Mouse (Mus musculus): Measurements from ENCODE around the gene Ifnar1. TPM values are rescaled to one million over a fixed set of nuclear protein-coding genes. Genes with fewer than 3 reads are reported as not detected.

Ifnar1 gene
- polyA plus RNA-seq, 1 experiment from 2014 or later: 51.4 TPM

- H3K9me3 ChIP-seq (ENCODE audit: control insufficient read depth, low read length): no peaks in the 10 kb centered on the region
- H3K4me1 ChIP-seq (replicated peaks; ENCODE audit: control insufficient read depth, insufficient read depth, low read length): no peaks in the 10 kb centered on the region; the same call in 1 of the 2 replicates
- no peak for ATAC-seq (replicated peaks; ENCODE audit: low FRiP score)
- no peak overlapping the region for H3K4me2 ChIP-seq (ENCODE audit: low read depth, low read length, severe bottlenecking)
- H3K4me3 ChIP-seq (ENCODE audit: low read depth, low read length): no peak overlapping the region
- no peaks in the 10 kb centered on the region for H3K27me3 ChIP-seq (ENCODE audit: control insufficient read depth, insufficient read depth, low read length)
- H3K36me3 ChIP-seq (ENCODE audit: control insufficient read depth, insufficient read depth, low read length): no peaks in the 10 kb centered on the region
- H3K9ac ChIP-seq (ENCODE audit: low read length): no peak overlapping the region
- no peak overlapping the region for H3K27ac ChIP-seq (ENCODE audit: low read depth, low read length)
- no peak for DNase-seq (ENCODE audit: low spot score)
- 87% methylated on average over 5 of the region's 5 CpGs for WGBS
Measured at GRCm38 (mm10) chr16:91445566-91445965, 39.5 kb upstream of the Ifnar1 start.

GRCm38 (mm10) chr16:91446778-91447511 lies 38.1 kb upstream of the Ifnar1 start:
- Histone ChIP-seq H3K9ac (ENCODE audit: low read length) (no peak overlapping the region), H3K27ac (ENCODE audit: low read depth, low read length) (no peak overlapping the region), H3K27me3 (ENCODE audit: control insufficient read depth, insufficient read depth, low read length) (no peaks in the 10 kb centered on the region), H3K4me3 (ENCODE audit: low read depth, low read length) (no peak overlapping the region), H3K9me3 (ENCODE audit: control insufficient read depth, low read length) (no peaks in the 10 kb centered on the region), H3K36me3 (ENCODE audit: control insufficient read depth, insufficient read depth, low read length) (no peaks in the 10 kb centered on the region), H3K4me2 (ENCODE audit: low read depth, low read length, severe bottlenecking) (no peak overlapping the region), H3K4me1 (replicated peaks; ENCODE audit: control insufficient read depth, insufficient read depth, low read length) (no peaks in the 10 kb centered on the region; the same call in 1 of the 2 replicates)
- no peak for ATAC-seq (replicated peaks; ENCODE audit: low FRiP score)
- 75% methylated on average over 8 of the region's 8 CpGs for WGBS
- no peak for DNase-seq (ENCODE audit: low spot score)

GRCm38 (mm10) chr16:91447512-91447900 lies 37.5 kb upstream of the Ifnar1 start:
- Histone ChIP-seq H3K9me3 (ENCODE audit: control insufficient read depth, low read length) (no peaks in the 10 kb centered on the region), H3K9ac (ENCODE audit: low read length) (no peak overlapping the region), H3K4me3 (ENCODE audit: low read depth, low read length) (no peak overlapping the region), H3K27me3 (ENCODE audit: control insufficient read depth, insufficient read depth, low read length) (no peaks in the 10 kb centered on the region), H3K4me2 (ENCODE audit: low read depth, low read length, severe bottlenecking) (no peak overlapping the region), H3K27ac (ENCODE audit: low read depth, low read length) (no peak overlapping the region), H3K4me1 (replicated peaks; ENCODE audit: control insufficient read depth, insufficient read depth, low read length) (no peaks in the 10 kb centered on the region; the same call in 1 of the 2 replicates), H3K36me3 (ENCODE audit: control insufficient read depth, insufficient read depth, low read length) (no peaks in the 10 kb centered on the region)
- no peak for DNase-seq (ENCODE audit: low spot score)
- ATAC-seq (replicated peaks; ENCODE audit: low FRiP score): no peak
- 86% methylated on average over 6 of the region's 6 CpGs for WGBS

DNA sequence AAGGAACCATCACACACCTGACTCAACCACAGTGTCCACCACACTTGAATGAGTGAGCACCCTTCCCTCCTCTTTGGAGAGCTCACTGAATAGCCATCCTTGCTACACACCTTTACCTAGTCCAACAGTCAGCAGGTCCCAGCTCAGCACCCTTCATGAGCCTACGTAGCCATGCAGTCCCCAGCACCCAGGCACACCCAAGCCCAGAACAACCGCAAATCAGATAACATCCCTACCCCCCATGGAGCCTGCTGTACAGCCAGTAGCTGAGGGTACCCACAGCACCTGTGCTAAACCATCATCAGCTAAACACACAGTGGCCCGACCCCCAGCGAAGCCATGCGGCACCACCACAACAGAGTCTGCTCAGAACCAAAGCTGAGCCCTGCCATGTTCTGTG lies 37.0 kb upstream of the Ifnar1 start:
- no peak for ATAC-seq (replicated peaks; ENCODE audit: low FRiP score)
- Histone ChIP-seq H3K27me3 (ENCODE audit: control insufficient read depth, insufficient read depth, low read length) (no peaks in the 10 kb centered on the region), H3K4me1 (replicated peaks; ENCODE audit: control insufficient read depth, insufficient read depth, low read length) (no peaks in the 10 kb centered on the region; the same call in 1 of the 2 replicates), H3K4me2 (ENCODE audit: low read depth, low read length, severe bottlenecking) (no peak overlapping the region), H3K27ac (ENCODE audit: low read depth, low read length) (no peak overlapping the region), H3K9ac (ENCODE audit: low read length) (no peak overlapping the region), H3K9me3 (ENCODE audit: control insufficient read depth, low read length) (no peaks in the 10 kb centered on the region), H3K4me3 (ENCODE audit: low read depth, low read length) (no peak overlapping the region), H3K36me3 (ENCODE audit: control insufficient read depth, insufficient read depth, low read length) (no peaks in the 10 kb centered on the region)
- 95% methylated on average over 5 of the region's 5 CpGs for WGBS
- no peak for DNase-seq (ENCODE audit: low spot score)

DNA sequence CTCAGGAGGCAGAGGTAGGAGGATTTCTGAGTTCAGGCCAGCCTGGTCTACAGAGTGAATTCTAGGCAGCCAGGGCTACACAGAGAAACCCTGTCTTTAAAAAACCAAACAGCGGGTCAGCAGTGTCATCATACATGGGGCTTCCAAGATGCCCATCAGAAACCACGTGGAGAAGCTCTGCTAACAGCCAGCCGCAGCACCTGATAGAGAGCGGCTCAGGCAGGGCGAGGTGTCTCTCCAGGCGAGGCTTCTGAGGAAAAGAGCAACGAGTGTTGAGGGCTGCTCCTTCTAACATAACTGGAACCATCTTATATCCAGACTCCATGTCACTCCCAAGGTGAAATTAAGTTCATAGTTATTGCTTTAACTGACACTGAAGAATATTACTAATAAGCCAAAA lies 36.1 kb upstream of the Ifnar1 start:
- no peak overlapping the region for H3K4me3 ChIP-seq (ENCODE audit: low read depth, low read length)
- H3K9ac ChIP-seq (ENCODE audit: low read length): no peak overlapping the region
- DNase-seq (ENCODE audit: low spot score) (no peak), ATAC-seq (replicated peaks; ENCODE audit: low FRiP score) (no peak)
- no peaks in the 10 kb centered on the region for H3K9me3 ChIP-seq (ENCODE audit: control insufficient read depth, low read length)
- H3K36me3 ChIP-seq (ENCODE audit: control insufficient read depth, insufficient read depth, low read length): no peaks in the 10 kb centered on the region
- H3K4me1 ChIP-seq (replicated peaks; ENCODE audit: control insufficient read depth, insufficient read depth, low read length): no peaks in the 10 kb centered on the region; the same call in 1 of the 2 replicates
- 83% methylated on average over 7 of the region's 7 CpGs for whole genome bisulfite sequencing
- no peak overlapping the region for H3K27ac ChIP-seq (ENCODE audit: low read depth, low read length)
- H3K27me3 ChIP-seq (ENCODE audit: control insufficient read depth, insufficient read depth, low read length): no peaks in the 10 kb centered on the region
- H3K4me2 ChIP-seq (ENCODE audit: low read depth, low read length, severe bottlenecking): no peak overlapping the region

- Histone ChIP-seq H3K9me3 (ENCODE audit: control insufficient read depth, low read length) (no peaks in the 10 kb centered on the region), H3K4me1 (replicated peaks; ENCODE audit: control insufficient read depth, insufficient read depth, low read length) (no peaks in the 10 kb centered on the region; the same call in 1 of the 2 replicates), H3K4me2 (ENCODE audit: low read depth, low read length, severe bottlenecking) (no peak overlapping the region), H3K4me3 (ENCODE audit: low read depth, low read length) (no peak overlapping the region), H3K27ac (ENCODE audit: low read depth, low read length) (no peak overlapping the region), H3K9ac (ENCODE audit: low read length) (no peak overlapping the region), H3K27me3 (ENCODE audit: control insufficient read depth, insufficient read depth, low read length) (no peaks in the 10 kb centered on the region), H3K36me3 (ENCODE audit: control insufficient read depth, insufficient read depth, low read length) (no peaks in the 10 kb centered on the region)
- ATAC-seq (replicated peaks; ENCODE audit: low FRiP score) (no peak), DNase-seq (ENCODE audit: low spot score) (no peak)
- 83% methylated on average over 12 of the region's 12 CpGs for WGBS
Measured at GRCm38 (mm10) chr16:91450137-91451064, 34.6 kb upstream of the Ifnar1 start.

- no peak overlapping the region for H3K4me3 ChIP-seq (ENCODE audit: low read depth, low read length)
- no peak overlapping the region for H3K4me2 ChIP-seq (ENCODE audit: low read depth, low read length, severe bottlenecking)
- no peaks in the 10 kb centered on the region for H3K27me3 ChIP-seq (ENCODE audit: control insufficient read depth, insufficient read depth, low read length)
- no peak overlapping the region for H3K9ac ChIP-seq (ENCODE audit: low read length)
- DNase-seq (ENCODE audit: low spot score) (no peak), ATAC-seq (replicated peaks; ENCODE audit: low FRiP score) (no peak)
- H3K36me3 ChIP-seq (ENCODE audit: control insufficient read depth, insufficient read depth, low read length): no peaks in the 10 kb centered on the region
- no peaks in the 10 kb centered on the region; the same call in 1 of the 2 replicates for H3K4me1 ChIP-seq (replicated peaks; ENCODE audit: control insufficient read depth, insufficient read depth, low read length)
- 88% methylated on average over 2 of the region's 2 CpGs for WGBS
- no peaks in the 10 kb centered on the region for H3K9me3 ChIP-seq (ENCODE audit: control insufficient read depth, low read length)
- H3K27ac ChIP-seq (ENCODE audit: low read depth, low read length): no peak overlapping the region
Measured at GRCm38 (mm10) chr16:91451949-91452348, 33.1 kb upstream of the Ifnar1 start.

DNA sequence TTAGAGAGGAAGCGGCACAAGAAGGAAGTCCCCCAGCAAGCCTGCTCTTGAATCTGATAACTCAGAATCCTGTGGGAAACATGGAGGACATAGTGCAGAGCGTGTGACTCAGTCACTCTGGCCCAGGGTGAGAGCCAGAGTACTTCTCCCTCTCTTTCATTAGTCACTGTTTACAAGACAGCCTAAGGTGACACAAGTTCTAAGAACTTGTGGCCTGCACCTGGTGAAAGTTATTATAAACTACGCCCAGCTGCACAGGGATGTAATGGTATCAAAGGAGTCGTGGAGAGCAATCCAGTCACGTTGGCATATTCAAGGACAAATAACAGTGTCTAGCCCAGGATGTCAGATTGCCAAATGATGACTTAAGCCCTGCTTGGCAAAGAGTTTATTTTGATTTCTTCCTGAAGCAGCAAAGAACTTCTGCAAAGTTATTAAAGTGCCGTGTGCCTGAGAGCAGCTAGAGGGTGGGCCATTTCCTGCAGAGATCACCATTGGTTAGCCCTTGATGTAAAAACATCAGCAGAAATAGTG lies 32.6 kb upstream of the Ifnar1 start:
- whole genome bisulfite sequencing: 80% methylated on average over 6 of the region's 6 CpGs
- no peak for ATAC-seq (replicated peaks; ENCODE audit: low FRiP score)
- H3K27me3 ChIP-seq (ENCODE audit: control insufficient read depth, insufficient read depth, low read length): no peaks in the 10 kb centered on the region
- H3K4me1 ChIP-seq (replicated peaks; ENCODE audit: control insufficient read depth, insufficient read depth, low read length): no peaks in the 10 kb centered on the region
- H3K9ac ChIP-seq (ENCODE audit: low read length): no peak overlapping the region
- no peaks in the 10 kb centered on the region for H3K9me3 ChIP-seq (ENCODE audit: control insufficient read depth, low read length)
- no peak overlapping the region for H3K4me2 ChIP-seq (ENCODE audit: low read depth, low read length, severe bottlenecking)
- no peak for DNase-seq (ENCODE audit: low spot score)
- H3K27ac ChIP-seq (ENCODE audit: low read depth, low read length): no peak overlapping the region
- no peak overlapping the region for H3K4me3 ChIP-seq (ENCODE audit: low read depth, low read length)
- no peaks in the 10 kb centered on the region for H3K36me3 ChIP-seq (ENCODE audit: control insufficient read depth, insufficient read depth, low read length)
